Mouse (Mus musculus): Measurements from ENCODE around the gene Cfap61. TPM values are rescaled to one million over a fixed set of nuclear protein-coding genes. Genes with fewer than 3 reads are reported as not detected.
"Not testable (repeated sequence)": the region's sequence is repeated elsewhere in the genome, so short reads cannot be mapped to it uniquely, and the experiment has no call there.

The Cfap61 gene
- not detected in 2 replicates for total RNA-seq (2017)

DNA sequence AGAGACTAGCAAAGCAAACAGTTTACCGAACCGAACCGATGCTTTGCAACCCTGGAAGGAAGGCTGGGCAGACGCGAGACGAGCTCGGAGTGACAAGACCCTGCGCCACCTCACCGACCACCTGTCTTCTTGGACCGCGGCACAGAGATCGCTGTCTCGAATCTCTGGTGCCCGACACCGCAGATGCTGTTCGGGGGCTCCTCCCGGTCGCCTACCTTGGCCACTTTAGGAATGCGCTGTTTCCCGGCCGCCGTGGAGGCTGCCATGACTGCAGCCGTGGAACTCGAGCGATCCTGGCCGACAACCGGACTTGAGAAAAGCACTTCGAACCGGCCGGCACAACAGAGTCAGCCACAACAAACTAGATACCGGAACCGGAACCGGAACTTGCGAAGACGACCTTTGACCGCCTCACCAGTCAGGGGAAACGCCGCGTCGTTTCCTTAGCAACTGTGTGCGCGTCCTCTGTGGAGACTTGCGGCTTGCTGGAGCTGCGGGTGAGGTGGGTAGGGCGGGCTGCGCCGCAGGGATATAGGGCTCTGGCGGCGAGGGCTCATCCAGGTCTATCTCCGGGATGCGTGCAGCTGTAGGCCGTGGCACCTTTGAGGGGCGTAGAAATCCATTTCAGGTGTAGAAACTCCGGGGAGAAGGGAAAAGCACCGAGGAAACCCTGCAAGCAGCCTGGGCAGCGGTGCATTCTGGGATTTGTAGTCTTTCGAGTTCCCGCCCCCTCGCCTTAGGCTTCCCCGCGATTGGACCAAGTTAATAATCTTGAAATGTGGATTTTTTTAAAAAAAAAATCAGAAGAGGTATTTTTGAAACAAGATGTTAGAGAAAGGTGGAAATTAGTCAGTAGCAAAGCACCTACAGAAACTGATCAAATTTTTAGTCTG is at the start of gene Cfap61, which contains the start of gene Crnkl1:
Cfap61 (plus strand) TSS at position 446 of the 893 bp plus-strand sequence.
Crnkl1 (minus strand) TSS at position 676 of the 893 bp plus-strand sequence.
- peak; percentile 98 for ATAC-seq (ENCODE audit: extremely low read depth, insufficient number of reproducible peaks, low FRiP score, poor library complexity, severe bottlenecking)

DNA sequence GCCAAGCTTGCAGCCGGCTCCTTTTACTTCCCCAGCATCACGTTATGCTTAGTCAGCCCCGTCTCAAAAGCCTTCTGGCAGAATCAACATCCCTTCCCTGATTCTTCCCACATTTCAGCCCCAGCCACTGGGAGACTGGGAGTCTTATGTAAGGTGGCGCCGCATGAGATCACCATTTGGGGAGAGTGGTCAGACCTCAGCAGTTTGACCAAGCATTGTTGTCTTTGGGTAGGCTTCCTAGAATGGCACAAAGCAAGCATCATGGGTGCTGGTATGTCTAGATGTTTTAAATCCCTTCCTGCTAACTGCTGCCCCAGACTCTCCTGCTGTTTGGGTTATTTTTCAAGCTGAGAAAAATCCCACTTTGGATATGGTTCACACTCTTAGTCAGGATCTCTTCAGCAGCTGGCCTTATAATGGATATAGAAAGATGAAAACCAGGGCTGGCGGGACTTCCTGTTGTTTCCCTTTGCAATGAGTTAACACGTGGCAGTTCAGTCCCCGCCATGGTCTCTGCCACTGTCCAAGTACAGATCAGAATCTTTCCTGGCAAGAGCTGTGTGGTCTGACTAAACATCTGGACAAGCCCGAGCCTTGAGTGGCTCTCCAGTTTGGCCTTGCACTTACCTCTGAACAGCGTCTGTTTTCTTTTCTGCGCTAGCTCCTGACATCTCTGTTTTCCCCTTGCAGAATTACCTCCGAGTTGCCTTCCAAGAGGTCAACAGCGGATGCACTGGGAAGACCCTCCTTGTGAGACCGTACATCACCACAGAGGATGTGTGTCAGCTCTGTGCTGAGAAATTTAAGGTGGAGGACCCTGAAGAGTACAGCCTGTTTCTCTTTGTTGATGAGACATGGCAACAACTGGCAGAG is 49.4 kb upstream of the Cfap61 start:
- no peak for ATAC-seq (ENCODE audit: extremely low read depth, insufficient number of reproducible peaks, low FRiP score, poor library complexity, severe bottlenecking)

DNA sequence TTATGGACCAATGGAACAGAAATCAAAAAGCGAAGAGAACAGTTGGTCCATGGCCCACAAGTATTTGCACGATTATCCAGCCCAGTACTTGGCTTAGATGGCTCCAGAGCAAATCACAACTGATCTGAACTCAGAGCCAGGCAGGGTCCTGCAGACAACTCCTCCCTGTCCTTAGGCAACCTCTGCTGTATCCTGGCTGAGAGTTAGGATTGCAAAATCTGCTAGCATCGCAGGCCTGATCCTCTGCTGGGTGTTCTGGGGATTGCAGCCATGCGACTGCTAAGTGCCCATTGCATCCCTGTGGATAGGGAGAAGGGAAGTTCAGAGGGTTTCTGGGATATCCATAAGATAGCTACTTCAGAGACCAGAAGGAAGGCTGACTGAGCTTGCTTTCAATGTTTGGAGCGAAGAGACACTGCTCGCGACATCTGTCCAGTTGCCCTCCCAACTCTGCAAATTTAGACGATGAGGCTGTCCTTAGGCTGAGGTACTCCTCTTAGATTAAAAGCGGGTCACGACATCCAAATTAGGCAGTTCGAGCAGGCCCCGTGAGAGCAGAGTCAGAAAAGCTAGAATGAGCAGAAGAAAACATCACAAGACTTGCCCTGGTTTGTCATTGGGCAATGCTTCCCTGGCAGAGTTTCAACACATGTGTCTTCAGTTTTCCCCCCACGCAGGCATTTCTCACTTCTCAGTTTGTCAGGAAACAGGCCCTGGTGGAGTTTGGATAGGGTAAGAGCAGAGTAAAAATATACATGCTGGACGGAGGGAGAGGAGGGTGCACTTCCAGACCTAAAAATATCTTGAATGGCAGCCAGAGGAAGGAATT is 46.4 kb upstream of the Cfap61 start:
- ATAC-seq (ENCODE audit: extremely low read depth, insufficient number of reproducible peaks, low FRiP score, poor library complexity, severe bottlenecking), result no peak

DNA sequence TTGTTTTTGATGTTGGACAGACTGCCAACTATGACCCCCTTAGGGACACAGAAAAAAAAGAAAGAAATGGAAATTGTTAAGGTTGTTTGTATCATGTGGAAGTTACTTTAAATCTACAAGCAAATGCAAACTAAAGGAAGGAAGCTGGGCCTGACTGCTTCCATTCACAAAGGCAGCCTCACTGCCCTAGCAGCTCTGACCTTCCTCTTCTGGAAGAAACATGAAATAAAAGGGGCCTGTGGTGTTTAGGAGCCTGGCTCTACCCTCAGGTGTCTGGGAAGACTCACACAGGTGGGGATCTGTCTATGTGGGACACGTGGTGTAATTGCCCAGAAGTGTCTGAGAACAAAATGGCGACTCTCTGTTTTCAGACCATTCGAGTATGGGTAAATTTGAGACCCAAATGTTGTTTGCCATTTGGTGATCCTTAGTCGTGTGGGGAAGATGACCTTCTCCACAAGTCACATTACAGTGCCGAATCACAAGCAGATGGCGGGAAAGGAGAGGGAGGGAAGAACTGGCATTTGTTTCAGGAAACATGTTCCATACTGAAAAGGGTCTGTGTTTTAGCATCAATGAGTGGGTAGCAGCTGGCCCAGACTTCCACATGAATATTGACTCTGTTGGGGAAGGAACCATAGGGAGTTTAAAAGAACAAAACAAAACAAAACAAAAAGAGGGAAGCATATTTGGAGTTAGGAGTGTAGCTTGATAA is 45.7 kb upstream of the Cfap61 start:
- ATAC-seq (ENCODE audit: extremely low read depth, insufficient number of reproducible peaks, low FRiP score, poor library complexity, severe bottlenecking), result no peak

DNA sequence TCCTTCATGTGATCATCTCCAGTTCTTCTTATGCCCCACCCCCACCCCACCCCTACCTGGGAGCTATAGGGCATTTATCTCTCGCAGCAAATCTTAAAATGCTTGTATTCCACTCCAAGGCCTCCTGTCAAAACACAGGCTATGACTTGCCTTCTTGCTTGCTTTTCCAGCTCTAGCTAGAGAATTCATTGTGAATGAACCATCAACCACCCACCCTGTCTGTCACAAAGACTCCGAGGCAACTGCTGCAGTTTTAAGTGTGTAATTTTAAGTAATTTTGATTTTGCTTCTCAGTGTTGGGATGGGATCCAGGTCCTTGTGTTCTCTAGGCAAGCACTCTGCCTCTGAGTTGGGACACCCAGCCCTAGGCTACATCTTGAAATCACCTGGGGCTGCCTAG is 44.0 kb upstream of the Cfap61 start:
- ATAC-seq (ENCODE audit: extremely low read depth, insufficient number of reproducible peaks, low FRiP score, poor library complexity, severe bottlenecking), result no peak

DNA sequence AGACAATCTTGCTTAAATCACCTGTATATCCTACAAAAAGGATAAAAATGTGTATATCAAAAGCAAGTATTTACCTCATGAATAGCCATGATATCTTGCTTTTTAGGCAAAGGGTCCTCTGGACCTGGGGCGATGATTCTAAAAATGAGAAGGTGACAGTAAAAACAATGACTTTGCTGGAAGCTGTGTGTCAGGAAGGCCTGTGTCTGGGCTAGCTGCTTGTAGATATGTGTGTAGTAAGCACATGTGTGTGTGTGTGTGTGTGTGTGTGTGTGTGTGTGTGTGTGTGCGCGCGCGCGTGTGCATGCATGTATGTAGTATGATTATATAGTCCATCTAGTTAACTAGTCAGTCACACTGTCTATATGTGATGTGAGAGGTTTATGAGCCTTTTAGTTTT is 40.8 kb upstream of the Cfap61 start:
- ATAC-seq (ENCODE audit: extremely low read depth, insufficient number of reproducible peaks, low FRiP score, poor library complexity, severe bottlenecking), result no peak

DNA sequence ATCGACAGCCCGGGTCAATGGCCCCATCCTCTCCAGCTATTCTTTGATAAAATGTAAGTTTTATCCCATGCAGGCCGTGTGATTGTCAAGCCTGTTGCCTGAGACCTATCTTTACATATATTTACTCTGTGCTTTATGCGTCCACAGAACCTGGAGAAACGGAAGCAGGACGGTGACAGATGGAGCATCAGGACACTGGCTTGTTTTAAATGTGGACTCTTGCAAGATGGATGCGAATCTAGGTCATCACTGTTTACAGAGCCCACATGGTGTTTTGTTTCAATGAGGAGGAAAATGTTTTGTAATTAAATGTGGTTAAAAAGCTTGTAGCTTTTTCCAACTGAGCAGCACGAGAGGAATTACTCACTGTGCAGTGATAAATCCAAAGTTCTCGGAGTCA is 36.5 kb upstream of the Cfap61 start:
- no peak for ATAC-seq (ENCODE audit: extremely low read depth, insufficient number of reproducible peaks, low FRiP score, poor library complexity, severe bottlenecking)

DNA sequence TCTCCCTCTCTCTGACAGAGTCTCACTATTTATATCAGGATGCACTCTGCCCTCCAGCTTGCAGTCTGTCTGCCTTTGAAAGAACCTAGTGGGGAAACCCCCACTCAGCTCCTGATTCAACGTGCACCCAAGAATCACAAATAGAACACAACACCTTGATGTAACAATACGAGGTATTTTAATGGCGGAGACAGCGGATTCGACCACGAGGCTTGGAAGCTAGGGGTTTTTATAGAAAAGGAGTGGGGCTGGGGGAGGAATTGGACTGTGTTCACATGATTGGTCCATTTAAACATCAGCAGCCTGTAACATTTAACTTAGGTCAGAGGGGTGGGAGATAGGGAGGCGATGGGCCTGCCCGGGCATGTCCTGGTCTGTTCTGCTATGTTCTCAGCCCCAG is 34.3 kb upstream of the Cfap61 start:
- not testable (repeated sequence) for ATAC-seq (ENCODE audit: extremely low read depth, insufficient number of reproducible peaks, low FRiP score, poor library complexity, severe bottlenecking)

DNA sequence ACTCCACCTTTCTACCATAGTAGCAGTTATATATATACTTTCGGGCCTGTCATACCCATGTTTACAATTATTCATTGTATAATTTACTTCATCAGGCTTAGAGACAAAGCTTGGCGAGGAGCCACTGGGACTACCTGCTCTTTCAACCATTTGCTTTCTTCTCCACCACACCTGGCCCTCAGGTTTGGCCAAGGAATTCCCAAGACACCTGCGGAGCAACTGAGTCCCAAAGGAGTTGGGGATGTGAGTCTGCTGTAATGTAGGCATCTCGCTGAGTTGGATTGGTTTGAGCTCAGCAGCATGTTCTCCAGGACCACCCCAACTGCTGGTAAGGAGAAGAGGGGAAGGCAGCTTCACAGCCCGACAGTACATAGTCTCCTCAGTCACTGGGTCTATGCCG is 32.7 kb upstream of the Cfap61 start, which contains the start of gene Naa20:
Naa20 (plus strand) TSS at position 239 of the 400 bp plus-strand sequence.
- ATAC-seq (ENCODE audit: extremely low read depth, insufficient number of reproducible peaks, low FRiP score, poor library complexity, severe bottlenecking), result no peak

DNA sequence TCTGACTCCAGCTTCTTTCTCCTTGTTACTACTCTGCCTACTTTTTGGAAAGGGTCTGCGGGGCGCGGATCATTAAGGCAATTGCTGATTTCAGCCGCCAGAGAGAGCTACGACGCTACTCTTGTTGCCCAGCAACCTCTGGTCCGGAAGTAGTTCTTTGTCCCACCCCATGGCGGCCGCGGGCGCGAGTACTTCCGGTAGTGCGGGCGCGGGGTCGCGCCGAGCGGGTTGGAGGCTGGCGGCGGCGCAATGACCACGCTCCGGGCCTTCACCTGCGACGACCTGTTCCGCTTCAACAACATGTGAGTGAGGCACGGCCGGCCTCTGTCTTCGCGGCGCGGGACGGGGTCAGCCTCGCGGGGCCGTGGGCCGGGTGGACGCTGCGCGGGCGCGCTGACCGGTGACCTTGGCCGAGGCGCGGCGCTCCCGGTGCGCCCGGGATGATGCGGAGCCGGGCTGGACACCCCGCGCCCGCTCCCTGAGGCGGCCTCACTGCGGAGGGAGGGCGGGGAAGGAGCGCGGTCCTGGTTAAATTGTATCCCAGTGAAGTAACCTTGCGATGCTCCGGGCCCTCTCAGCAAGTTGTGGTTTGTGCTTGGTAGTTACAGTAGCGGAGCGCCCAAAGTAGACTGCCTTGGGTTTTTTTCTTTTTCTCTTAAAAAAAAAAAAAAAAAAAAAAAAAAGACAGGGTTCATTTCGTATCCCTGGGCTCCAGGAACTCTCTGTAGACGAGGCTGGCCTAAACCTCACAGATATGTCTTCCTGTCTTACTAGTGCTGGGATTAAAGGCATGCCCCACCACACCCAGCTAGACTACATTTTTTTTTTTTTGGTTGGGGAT is 31.3 kb upstream of the Cfap61 start:
- peak; percentile 98 for ATAC-seq (ENCODE audit: extremely low read depth, insufficient number of reproducible peaks, low FRiP score, poor library complexity, severe bottlenecking)

DNA sequence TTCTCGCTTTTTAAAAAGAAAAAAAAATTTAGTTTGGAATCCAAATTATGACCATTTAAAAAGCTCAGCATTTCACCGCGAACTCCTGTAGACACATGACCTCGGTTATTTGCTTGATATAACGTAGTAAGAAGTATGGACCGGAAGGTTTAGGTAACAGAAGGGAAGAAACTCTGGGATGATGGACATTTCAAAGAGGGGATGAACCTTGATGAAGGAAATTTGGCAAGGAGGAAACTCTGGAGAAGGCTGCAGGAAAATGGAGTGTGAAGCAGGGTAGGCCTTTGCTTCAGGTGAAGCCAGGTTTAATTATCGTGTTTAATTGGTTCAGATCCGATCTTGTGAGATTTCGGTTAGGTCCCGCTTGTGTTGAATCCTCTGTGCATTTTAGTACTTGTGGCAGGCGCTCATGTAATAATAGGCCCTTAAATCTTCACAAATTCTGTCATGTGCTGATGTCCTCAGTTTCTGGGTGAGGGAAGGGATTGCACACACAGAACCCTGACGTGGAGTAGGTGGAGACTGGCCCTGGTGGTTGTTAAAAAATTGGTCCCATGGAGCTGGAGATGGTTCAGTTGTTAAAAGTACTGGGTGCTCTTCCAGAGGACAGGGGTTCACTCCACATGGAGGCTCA is 30.5 kb upstream of the Cfap61 start:
- ATAC-seq (ENCODE audit: extremely low read depth, insufficient number of reproducible peaks, low FRiP score, poor library complexity, severe bottlenecking), result no peak

DNA sequence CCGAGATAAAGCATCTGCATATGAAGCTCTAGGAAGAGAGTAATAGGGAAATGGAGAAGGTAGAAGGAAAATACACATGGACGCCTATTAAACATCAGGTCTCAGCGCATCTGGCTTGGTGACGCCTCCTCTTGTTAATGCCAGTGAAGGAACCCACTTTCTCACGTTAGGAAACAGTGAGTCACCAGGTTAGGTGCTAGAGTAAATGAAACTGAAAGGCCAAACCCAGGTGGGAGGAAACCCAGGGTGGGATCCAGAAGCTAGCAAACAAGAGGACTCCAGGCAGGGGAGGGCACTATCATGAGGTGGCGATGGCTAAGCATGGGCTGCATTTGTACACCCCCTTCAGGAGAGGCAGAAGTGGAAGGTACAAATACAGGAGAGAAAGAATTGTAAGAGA is 29.4 kb upstream of the Cfap61 start:
- ATAC-seq (ENCODE audit: extremely low read depth, insufficient number of reproducible peaks, low FRiP score, poor library complexity, severe bottlenecking), result no peak

DNA sequence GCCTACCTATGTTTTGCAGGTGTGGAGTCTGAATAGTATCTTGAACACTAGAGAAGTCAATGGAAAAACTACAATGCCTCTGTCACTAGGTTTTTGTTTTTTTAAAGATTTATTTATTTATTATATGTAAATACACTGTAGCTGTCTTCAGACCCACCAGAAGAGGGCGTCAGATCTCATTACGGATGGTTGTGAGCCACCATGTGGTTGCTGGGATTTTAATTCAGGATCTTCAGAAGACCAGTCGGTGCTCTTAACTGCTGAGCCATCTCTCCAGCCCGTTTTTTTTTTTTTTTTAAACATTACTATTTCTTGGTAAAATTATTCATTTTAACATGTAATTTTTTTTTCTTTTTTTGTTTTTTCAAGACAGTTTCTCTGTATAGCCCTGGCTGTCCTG is 28.7 kb upstream of the Cfap61 start:
- not testable (repeated sequence) for ATAC-seq (ENCODE audit: extremely low read depth, insufficient number of reproducible peaks, low FRiP score, poor library complexity, severe bottlenecking)

DNA sequence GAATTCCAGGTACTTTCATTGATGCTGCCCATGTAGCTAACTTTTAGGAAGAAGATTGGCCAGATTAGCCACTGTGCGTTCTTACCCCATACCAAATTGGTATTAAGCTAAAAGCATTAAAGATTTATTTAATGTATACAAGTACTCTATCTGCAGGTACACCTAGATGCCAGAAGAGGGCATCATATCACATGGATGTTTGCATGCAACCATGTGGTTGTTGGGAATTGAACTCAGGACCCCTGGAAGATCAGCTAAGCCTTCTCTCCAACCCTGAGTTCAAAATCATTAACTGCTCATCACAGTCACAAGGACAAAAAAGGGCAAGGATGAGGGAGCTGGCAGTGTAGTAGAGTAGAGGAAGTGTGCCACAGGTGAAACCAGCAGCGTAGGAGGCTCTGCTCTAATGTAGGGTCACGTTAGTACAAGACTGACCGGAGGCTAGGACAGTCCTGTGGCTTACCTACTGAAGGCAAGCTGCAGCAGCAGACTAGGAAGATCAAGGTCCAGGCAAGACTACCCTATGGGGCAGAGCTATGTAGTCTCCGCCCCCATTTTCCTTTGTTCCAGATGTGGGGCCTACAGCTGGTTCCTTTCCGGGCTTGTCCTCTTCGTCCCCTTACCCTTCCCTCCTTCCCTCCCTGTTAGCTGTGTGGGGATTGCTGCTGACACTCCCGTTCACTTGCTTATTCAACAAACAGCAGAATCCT is 13.5 kb upstream of the Cfap61 start:
- ATAC-seq (ENCODE audit: extremely low read depth, insufficient number of reproducible peaks, low FRiP score, poor library complexity, severe bottlenecking), result no peak

DNA sequence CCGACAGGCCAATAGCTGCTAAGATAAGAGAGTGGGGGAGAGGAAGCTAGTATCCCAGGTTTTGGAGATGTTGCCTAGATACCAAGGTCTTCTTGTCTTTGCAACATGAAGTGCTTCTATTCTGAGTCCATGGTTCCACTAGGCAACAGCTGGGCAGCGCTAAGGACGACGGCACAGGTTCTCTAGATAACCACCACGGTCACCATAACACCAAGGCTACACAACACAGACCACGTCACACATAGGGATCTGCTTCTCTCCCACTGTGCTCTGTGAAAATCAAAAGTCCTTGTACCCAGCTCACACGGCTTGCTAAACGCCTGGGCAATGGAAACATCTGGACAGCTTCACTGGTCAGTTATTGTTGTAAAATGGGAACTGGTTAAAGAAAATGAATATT is 2.4 kb downstream of the Cfap61 start:
- ATAC-seq (ENCODE audit: extremely low read depth, insufficient number of reproducible peaks, low FRiP score, poor library complexity, severe bottlenecking), result no peak

DNA sequence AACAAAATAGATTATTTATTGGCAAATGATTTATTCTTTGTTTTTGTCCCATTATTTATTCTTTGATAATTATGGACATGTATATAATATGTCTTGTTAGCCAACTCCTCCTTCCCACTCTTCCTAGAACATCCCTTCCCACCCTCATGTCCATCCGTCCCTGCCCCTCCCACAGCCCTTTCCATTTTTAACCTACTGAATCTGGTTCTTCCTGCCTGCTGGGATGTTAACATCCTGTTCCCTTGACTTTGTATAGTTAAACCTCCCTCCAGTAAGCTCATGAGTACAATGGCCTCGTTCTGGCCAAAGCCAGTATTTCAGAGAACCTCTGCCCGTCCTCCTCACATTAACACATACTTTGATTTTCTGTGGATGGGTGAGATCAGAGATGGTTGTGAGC is 6.8 kb downstream of the Cfap61 start:
- no peak for ATAC-seq (ENCODE audit: extremely low read depth, insufficient number of reproducible peaks, low FRiP score, poor library complexity, severe bottlenecking)

DNA sequence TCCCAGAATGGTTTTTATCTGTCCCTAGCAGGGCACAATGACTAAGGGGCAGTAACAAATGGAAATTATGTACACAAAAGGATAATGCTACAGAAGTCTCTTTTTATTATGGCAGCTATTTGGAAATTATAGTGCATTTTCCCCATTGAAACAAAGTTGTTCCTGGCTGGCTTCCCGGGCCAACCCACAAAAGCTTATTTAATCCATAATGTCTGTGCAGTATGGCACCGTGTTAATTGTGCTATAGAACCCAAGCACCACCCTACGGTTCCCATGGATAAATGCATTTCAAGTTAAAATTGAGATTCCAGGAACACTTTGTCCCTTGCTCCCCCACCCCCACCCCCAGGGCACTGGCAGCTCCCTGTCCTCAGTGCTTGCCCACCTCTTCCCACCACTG is 9.7 kb downstream of the Cfap61 start:
- no peak for ATAC-seq (ENCODE audit: extremely low read depth, insufficient number of reproducible peaks, low FRiP score, poor library complexity, severe bottlenecking)

Data from neutrophil, adult 5-6 weeks (primary cell).